Mouse (Mus musculus): ENCODE results near the gene Mgat5.

DNA sequence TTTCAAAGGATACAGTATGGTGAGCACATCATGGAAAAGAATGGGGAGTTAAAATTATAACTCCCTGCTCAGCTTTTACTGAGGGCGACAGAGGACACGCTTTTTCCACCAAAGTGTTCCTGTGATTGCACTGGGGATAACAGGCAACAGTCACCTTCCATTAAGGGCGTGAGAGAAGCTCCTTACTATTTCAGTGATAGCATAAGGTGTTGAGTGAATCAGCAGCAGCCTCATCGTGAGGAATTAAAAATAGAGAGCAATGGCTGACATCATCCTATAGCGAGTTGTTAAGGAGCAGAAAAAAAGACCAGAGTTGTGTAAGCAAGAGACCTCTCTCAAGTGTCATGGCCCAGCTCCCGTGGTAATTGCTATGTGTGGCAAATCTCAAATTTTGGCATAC, 41.3 kb downstream of the Mgat5 start:
- TF ChIP-seq CTCF (IDR thresholded peaks at IDR 0.05; ENCODE audit: control insufficient read depth, insufficient read depth, insufficient read length) (no peak), MAX (IDR thresholded peaks at IDR 0.05) (no peak), FOSL1 (IDR thresholded peaks at IDR 0.05; ENCODE audit: insufficient read depth, low read length, poor library complexity, severe bottlenecking) (no peak), MYOG (IDR thresholded peaks at IDR 0.05; ENCODE audit: control insufficient read depth, extremely low read depth, insufficient read length) (no peak), USF1 (IDR thresholded peaks at IDR 0.05; ENCODE audit: low read depth) (no peak), MYOD1 (IDR thresholded peaks at IDR 0.05; ENCODE audit: control insufficient read depth, insufficient read length, low read depth) (no peak)
